Mouse (Mus musculus) monocyte, adult 2 months (primary cell): ENCODE results near the gene Nicn1.
"Not testable (repeated sequence)": the region's sequence is repeated elsewhere in the genome, so short reads cannot be mapped to it uniquely, and the experiment has no call there.

Experiments used
- DNase-seq, 2 experiments: peaks; one replicate each; pipeline ENCODE4 v3.0.0; 2022; ENCODE audit warnings: low spot score in 2 of 2, low read depth in 1 of 2

The Nicn1 gene

DNA sequence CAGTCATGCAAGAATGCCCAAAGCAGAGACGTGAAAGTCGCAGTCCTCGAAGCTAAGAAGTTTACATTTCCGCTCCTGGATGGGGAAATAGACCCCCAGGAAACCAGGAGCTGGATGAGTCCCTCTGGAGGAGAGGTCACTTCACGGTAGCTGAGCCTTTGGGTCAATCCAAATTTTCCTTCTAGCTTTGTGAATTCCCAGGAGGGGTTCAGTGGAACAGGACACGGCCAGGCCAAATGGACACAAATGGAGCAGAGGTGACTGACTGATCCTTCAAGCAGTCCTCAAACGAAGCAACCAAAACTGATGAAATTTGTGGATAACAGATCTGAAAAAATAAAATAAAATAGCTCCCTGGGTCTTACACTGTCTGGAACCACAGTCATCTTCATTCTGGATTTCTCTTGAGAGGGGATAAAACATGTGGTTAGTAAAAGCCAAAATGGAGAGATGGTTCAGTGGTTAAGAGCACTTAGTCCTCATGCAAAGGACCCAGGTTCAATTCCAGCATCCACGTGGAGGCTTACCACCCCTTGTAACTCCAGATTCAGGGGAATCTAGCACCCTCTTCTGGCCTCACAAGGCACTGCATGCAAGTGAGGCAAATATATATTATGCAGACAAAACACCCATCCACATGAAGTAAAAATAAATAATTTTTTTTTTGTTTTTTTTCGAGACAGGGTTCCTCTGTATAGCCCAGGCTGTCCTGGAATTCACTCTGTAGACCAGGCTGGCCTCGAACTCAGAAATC is 11.4 kb upstream of the Nicn1 start:
- DNase-seq: no peak

DNA sequence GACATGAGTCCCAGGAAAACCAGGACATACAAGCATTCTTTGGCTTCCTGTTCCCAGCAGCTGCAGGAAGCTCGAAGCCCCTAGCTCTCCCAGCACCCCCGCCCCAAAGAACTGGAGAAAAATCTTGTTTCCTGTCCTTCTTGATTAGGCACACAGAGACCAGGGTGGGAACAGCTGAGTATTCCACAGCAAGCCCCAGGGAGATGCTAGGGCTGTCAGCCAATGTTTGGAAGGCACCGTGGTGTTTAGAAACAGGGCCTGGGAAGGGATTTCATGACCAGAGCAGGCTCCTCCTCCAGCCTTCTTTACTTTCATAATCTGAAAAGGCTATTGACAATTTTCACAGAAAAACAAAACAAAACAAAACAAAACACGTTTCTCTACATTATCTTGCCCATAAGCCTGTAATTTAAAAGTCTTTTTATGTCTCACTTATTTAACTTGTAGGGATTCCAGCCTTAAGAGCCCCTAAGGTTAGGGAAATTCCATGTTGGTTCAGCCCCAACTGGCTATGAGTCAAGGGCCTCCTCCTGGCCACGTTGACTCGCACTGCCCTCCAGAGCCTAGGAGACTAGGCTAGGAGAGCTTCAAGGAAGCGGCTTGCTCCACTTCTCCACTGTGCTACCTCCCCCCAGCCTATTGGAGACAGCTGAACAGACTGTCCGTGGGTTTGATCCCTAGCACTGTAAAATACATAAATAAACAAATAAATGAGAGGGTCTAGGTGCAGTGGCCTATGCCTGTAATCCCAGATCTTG is 10.0 kb upstream of the Nicn1 start:
- no peak for DNase-seq

GRCm38 (mm10) chr9:108284410-108284809 is 5.8 kb upstream of the Nicn1 start:
- peak in 1 of 2 experiments; percentile 39 for DNase-seq

DNA sequence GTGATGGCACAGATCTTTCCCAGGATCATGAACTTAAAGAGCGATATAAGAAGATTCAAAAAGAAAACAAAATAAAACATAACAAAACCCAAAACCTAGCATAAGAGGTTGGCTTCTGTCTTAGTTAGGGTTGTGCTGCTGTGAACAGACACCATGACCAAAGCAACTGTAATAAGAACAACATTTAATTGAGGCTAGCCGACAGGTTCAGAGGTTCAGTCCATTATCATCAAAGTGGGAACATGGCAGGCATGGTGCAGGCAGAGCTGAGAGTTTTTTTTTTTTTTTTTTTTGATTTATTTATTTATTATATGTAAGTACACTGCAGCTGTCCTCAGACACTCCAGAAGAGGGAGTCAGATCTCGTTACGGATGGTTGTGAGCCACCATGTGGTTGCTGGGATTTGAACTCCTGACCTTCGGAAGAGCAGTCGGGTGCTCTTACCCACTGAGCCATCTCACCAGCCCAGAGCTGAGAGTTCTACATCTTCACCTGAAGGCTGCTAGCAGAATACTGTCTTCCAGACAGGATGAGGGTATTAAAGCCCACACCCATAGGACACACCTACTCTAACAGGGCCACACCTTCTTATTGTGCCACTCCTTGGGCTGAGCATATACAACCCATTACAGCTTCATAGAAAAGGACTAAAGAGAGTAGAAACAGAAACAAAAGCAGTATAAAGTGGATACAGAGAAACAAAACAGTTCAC is 2.5 kb upstream of the Nicn1 start:
- not testable (repeated sequence) for DNase-seq

GRCm38 (mm10) chr9:108289347-108289746 is 882 bp upstream of the Nicn1 start:
- no peak for DNase-seq

- no peak for DNase-seq
These were observed 544 bp downstream of the Nicn1 start for GRCm38 (mm10) chr9:108290773-108291172.

DNA sequence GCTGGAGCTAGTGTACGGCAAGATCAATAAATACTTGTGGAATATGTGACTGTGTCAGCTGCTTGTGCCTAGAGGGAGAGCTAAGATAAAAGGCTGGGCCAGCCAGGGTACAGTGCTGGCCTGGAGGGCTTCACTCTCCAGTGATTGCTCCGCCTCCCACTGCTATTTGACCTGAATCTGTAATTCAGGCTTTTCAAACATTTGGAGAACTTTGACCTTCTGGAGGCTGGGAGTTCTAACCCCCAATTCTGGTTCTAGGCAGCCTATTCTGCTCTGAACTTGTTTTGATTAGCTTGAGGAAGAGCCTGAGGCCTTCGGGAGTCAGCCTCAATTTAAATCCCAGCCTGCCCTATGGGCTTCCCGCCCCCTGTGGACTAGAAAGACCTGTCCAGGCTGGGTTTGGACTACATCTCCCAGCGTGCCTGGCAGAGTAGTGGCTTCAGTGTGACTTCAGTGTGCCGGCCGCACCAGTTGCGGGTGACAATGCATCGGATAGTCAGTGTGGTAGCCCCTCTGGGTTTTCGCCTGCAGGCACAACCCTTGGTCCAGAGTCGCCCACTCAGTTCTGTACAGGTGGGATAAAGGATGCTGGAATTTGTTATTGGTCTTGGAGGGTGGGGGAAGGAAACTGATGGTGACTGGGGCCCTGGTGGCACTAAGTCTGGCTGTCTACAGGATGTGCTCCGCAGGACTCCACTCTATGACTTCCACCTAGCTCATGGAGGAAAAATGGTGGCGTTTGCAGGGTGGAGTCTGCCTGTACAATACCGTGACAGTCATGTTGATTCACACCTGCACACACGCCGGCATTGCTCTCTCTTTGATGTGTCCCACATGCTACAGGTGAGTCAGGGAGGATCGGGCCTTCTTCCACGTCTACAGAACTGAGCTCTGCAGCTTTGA is 6.5 kb downstream of the Nicn1 start, which contains the start of gene Amt:
Gene Amt, plus strand, starts transcription at position 401 of the 903 bp plus-strand sequence.
- no peak for DNase-seq

- DNase-seq: no peak
These were observed 11.6 kb downstream of the Nicn1 start for GRCm38 (mm10) chr9:108301853-108302252.

DNA sequence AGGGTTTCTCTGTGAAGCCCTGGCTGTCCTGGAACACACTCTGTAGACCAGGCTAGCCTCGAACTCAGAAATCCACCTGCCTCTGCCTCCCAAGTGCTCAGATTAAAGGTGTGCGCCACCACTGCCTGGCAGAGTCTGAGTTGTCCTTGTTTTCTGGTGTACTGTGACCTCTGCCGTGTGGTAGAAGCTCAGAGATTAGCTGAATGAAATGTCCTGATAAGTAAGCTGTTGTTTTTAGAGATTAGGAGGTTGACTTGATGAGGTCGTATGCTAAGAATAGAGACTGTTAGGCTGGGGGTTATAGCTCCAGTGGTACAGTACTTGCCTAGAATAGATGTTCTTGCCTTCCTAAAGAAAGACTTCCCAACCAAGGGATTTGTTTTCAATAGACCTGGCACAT is 14.5 kb downstream of the Nicn1 start:
- DNase-seq: no peak

DNA sequence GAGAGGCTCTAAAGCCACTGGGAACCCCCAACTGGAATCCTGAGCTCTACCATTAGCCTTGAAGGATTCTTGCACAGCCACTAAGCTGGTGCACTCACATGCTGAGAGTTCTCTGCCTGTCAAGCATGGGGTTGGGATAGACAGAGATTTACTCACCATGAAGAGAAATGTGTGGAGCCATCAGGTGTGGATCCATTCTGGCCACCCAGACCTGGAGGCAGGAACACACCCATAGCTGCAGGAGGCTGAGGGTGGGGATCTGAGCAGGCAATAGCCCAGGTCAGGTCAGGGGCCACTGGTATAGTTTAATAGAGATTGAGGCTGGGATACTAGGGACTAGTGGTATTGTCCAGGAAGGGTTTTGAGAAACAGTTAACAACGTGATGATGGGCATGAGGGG is 14.9 kb downstream of the Nicn1 start:
- DNase-seq: no peak

DNA sequence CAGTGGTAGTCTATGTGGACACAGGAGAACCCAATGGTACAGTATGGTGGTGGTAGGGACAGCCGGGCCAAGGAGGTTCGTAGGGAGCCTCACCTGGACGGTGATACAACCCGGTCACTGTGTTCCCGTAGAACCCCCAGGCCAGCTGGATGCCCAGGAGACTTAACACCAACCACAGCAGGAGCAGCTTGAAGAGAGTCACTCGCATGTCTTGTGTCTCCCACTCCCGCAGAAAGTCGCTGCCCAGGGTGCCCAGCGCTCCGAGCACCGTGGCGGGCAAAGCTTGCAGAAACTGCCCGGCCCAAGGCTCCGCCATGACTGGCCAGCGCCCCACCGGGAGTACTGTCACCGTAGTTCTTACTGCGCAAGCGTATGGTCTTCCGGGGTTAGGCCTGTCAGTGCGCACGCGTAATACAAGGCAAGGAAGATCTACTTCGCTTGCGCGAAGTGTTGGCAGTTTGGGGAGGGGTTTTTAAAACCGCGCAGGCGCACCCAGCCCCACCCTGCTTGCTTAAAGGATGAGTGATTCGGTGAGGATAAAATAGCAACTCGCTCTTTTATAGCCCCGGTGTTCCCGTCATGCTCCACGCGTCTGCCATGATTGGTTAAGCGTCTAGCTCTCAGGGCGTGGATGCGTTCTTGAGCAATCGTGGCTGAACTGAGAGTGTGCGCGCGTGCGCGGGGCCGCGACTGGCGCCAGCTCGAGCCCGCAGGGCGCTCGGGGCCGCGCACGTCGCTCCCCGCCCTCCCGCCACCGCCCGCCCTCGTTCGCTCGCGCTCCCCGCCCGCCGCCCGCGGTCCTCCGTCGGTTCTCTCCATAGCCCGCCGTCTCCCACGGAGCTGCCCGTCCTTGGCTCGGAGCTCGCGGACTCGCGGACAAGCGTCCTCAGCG is 15.6 kb downstream of the Nicn1 start, which contains the start of the genes Rhoa and Tcta:
Gene Rhoa, plus strand, starts transcription at position 501 of the 892 bp plus-strand sequence.
Gene Tcta, minus strand, starts transcription at position 532 of the 892 bp plus-strand sequence.
- peak; percentile 97 to 99 for DNase-seq

GRCm38 (mm10) chr9:108306571-108306980 is 16.3 kb downstream of the Nicn1 start:
- DNase-seq: peak; percentile 35 to 73

- DNase-seq: no peak
These were observed 17.0 kb downstream of the Nicn1 start for GRCm38 (mm10) chr9:108307021-108307807.

- DNase-seq: no peak
These were observed 17.9 kb downstream of the Nicn1 start for GRCm38 (mm10) chr9:108308141-108308540.

DNA sequence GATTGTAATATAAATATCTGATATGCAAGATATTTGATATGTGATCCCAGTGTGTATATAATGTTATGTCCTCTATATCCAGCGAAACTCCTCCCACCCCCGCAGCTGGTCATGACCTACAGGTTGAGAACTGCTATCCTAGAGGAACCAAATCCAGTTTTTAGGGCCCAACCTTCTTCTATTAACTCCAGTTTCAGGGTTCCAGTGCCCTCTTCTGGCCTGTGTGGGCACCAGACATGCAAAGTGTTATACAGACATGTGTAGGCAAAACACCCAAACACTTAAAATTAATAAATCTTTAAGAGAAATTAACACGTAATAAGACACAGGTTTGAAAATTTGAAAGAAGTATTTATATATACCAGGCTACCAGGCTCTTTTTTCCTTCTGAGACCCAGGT is 27.3 kb downstream of the Nicn1 start:
- DNase-seq: no peak

GRCm38 (mm10) chr9:108318462-108318861 is 28.2 kb downstream of the Nicn1 start:
- DNase-seq: no peak

GRCm38 (mm10) chr9:108322054-108322453 is 31.8 kb downstream of the Nicn1 start:
- not testable (repeated sequence) for DNase-seq

GRCm38 (mm10) chr9:108324784-108325183 is 34.6 kb downstream of the Nicn1 start:
- no peak for DNase-seq

- no peak for DNase-seq
These were observed 35.6 kb downstream of the Nicn1 start for GRCm38 (mm10) chr9:108325811-108326210.
